Mouse (Mus musculus): ENCODE measurements around the gene Gemin6.
"Not testable (repeated sequence)": the region's sequence is repeated elsewhere in the genome, so short reads cannot be mapped to it uniquely, and the experiment has no call there.

Gene Gemin6

DNA sequence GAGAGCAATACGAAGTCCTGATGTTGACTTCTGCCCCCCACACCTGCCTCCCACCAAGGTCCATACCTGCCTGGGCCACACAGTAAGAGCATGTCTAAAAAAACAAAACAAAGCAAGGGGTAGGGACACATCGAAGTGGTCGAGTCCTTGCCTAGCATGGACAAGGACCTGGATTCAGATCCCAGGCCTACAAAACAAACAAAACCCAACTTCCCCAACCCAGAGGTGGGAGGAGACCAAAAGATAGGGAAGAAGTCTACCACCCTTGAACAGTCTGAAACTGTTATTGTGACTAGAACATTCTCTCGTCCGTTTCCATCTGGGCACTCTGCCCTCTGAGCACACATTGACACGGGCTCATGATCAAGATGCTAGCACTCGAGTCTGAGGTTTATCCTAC lies 10.1 kb downstream of the Gemin6 start:
- DNase-seq (ENCODE audit: low spot score), result no peak

- no peak for DNase-seq (ENCODE audit: low spot score)
Measured at GRCm38 (mm10) chr17:80235477-80235876, 11.2 kb downstream of the Gemin6 start.

GRCm38 (mm10) chr17:80236805-80237204 lies 12.6 kb downstream of the Gemin6 start:
- DNase-seq (ENCODE audit: low spot score), result no peak

- DNase-seq (ENCODE audit: low spot score), result no peak
Measured at GRCm38 (mm10) chr17:80237475-80237874, 13.2 kb downstream of the Gemin6 start.

GRCm38 (mm10) chr17:80241594-80241993 lies 17.4 kb downstream of the Gemin6 start:
- no peak for DNase-seq (ENCODE audit: low spot score)

GRCm38 (mm10) chr17:80243116-80243515 lies 18.9 kb downstream of the Gemin6 start:
- DNase-seq (ENCODE audit: low spot score), result no peak

DNA sequence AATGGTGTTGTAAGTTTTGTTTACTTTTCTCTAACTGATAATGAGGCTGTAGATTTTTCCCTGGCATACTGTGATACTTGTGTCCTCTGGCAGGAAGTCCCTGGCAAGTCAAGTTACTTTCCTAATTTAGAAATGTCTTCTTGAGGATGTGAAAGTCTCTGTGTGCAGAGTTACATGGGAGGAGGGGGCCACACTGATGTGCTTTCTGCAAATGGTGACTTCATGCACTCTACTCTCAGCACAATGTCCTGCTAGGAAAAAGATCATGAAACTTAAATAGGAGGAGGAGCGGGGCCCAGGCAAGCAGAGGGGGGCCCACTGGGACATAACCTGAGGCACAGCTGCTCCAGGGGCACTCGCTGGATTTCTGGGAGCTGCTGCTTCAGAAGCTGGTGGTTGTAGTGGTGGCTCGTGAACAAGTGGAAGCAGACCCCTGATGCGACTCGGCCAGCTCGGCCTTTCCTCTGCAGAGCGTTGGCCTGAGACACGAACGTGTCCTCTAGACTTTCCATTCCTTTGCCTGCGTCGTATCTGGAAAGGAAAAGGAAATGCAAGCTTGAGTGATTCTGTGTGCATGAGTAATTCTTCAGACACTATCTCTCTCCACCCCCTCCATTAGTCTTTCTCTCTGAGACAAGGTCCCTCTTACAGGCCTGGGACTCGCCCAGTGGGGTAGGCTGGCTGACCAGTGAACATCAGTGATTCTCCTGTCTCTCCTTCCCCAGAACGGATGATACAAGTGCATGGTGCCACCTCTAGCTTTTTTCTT lies 28.7 kb downstream of the Gemin6 start:
- DNase-seq (ENCODE audit: low spot score), result no peak

GRCm38 (mm10) chr17:80254421-80254820 lies 30.2 kb downstream of the Gemin6 start:
- no peak for DNase-seq (ENCODE audit: low spot score)

GRCm38 (mm10) chr17:80255208-80255607 lies 31.0 kb downstream of the Gemin6 start:
- DNase-seq (ENCODE audit: low spot score), result no peak

DNA sequence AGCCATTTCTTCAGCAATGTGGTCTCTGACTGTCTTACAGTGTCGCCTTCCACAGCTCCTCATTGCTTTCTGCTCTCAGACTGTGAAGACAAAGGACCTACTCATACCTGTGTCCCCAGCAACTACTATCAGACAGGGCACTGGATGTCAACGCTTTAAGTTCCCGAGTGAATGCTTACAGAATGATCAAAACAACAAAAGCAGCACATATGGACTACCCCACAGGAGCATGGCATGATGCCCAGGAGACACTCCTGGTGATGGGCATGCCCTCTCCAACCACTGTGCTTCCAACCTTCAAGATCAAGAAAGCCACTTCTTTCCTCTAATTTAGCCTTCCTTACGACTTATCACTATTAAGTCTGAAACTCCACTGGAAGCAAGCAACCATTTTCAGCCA lies 42.8 kb downstream of the Gemin6 start:
- DNase-seq (ENCODE audit: low spot score), result no peak

DNA sequence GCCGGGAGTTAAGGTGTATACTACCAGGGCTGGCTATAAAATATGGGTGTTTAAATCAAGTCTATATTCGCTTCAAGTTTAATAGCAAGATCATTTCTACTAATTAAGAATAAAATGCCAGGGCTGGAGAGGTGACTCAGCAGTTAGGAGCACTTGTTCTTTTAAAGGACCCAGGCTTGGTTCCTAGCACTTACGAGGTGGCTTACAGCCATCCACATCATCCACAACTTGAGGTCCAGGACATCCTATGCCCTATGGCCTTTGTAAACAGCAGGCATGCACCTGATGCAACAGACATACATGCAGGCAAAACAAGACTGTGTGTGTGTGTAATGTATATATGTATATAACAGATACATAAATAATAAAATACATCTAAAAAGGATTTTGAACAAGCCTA lies 43.9 kb downstream of the Gemin6 start:
- DNase-seq (ENCODE audit: low spot score), result no peak

GRCm38 (mm10) chr17:80270622-80271021 lies 46.4 kb downstream of the Gemin6 start:
- DNase-seq (ENCODE audit: low spot score), result not testable (repeated sequence)
